Mouse (Mus musculus) mesoderm, embryonic 11.5 days (tissue): ENCODE results near the gene Lag3.

Experiments
- DNase-seq: peaks from one replicate; pipeline ENCODE4 v3.0.0-alpha.2; 2012; ENCODE audit warnings: low read depth, low spot score

Lag3 gene

DNA sequence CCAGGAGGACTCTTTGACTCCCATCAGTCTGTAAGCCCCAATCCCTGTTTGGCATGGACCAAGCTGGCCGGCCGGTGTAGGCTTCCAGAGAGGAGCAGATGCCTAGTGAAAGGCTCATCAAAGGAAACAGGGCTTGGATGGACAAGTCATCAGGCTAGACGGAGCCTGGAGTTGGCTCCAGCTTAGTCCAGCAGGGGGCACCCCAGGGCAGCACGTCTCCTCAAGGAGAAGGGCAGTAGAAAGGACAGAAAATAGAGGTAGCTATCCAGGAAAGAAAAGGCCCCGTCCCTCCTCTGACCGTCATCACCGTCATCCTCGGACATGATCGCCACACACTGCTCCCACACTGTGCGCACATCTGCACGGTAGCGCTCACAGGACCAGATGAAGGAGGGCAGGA, 51.8 kb downstream of the Lag3 start:
- DNase-seq, result peak; percentile 86

DNA sequence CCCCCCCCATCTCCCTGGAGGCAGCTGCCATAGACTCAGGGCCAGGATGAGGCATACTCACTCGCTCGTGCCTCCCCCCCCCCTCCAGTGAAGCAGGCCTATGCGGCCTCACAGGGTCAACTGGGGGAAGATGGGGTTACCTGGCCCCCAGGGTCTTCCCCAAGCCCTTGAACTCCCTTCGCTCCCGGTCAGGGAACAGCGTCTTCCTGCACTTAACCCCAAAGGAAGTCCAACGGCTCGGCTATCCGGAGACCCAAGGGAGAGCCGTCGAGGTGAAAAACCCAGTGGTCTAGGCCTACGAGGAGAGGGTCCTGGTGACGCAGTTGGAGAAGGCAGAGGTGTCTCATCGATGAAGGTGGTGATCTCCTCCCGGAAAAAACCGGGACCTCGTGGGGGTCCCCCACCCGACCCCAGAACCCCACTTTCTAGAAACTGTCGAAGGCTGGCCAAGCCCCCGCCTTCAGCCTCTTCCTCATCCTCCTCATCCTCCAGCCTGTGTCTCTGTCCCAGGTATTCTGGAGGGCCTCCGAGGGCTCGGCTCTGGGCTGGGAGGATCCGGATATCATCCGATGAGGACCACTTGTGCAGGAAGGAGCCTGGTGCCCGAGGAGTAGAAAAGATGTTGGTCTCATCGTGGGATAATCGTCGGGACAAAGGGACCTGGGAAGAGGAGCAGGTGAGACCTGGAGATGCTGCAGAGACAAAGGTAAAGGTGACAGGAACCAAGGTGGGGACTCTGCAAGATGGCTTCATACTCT, 52.8 kb downstream of the Lag3 start:
- no peak for DNase-seq

DNA sequence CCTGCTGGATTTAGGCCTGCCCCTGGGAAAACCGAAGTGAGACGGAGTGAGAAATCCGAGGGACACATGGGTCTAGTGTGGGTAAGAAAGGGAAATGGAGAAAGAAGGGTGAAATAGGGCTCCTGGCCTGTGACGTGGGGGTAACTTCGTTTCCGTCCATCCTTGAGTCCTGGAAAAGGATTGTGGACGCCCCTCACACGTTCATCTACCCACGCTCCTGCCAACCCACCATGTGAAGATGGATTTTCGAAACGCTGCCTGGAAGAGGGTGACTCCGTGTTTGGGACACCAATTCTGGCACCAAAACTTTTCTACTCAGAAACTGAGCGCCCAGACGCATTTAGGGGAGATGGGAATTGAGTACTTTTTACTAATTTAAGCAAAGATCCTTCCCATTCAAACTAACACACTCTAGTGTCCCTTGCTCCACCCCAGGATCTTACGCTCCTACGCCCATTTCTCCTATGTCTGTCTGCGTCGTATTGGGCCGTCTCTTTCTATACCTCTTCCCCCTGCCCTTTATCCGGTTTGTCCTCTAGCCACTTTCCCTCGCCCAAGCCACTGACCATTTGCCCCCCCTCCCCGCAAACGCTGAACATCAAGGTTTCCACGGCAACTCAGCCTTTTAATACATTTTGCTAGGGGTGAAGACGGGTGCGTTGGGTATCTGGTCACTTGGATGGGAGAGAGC, 53.5 kb downstream of the Lag3 start:
- DNase-seq, result no peak

DNA sequence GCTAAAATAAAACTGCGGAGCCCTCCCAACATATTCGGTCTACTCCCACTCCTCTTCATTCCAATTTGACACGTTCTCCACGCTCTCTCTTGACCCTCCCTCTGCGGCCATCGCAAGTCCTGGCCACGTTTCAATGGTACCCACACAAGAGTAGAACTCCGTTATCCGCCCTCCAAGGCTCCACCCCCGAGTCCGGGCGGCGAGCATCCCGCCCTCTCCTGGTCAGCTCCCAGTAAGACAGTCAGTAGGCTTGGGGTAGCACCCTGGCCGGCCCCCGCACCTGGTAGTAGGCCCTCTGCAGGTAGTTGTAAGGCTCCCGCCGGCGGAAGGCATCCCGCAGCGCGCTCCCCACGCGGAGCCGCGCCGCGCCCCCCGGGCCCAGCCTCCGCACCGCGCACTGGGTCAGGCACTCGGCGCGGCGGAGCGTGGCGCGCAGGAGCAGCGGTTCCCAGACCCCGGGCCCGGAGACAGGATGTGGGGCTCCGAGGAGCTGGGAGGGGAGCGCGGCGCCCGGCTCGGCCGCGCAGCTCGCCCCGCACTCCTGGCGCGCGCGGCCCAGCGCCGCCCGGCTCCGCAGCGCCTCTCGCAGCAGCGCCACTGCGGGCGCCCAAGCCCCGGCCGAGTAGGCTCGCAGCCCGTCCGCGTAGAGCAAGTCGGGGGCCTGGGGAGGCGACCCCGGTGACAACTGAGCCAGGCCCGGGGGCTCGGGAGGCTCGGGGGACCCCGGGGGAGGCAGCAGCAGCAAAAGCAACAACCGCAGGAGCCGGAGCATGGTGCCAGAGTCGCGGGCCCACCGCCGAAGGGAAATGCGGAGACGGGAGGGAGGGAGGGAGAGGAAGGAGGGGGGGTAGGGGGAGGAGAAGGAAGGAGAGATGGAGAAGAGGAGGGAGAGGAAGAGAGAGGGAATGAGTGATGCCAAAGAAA, 54.3 kb downstream of the Lag3 start, which contains the start of gene P3h3:
Gene P3h3 (minus strand): TSS at position 837 of the 924 bp plus-strand sequence.
- DNase-seq, result peak; percentile 91

DNA sequence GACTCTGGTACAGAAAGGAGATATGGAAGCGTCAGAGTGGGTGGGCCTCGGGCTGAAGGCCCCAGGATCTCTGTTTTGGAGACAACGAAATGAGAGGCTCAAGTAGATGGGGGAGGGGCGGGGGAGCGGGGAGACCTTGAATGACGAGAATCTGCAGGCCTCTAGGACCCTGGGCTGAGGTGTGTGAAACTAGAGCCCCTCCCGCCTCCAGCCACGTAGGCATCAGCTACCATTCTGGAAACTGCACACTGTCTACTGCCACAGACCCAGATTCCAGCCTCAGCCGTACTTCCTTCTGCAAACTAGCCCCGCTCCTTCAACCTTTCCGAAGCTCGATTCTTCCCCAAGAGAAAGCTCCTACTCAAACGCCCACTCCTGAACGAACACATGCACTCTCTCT, 55.2 kb downstream of the Lag3 start:
- DNase-seq, result peak; percentile 59

DNA sequence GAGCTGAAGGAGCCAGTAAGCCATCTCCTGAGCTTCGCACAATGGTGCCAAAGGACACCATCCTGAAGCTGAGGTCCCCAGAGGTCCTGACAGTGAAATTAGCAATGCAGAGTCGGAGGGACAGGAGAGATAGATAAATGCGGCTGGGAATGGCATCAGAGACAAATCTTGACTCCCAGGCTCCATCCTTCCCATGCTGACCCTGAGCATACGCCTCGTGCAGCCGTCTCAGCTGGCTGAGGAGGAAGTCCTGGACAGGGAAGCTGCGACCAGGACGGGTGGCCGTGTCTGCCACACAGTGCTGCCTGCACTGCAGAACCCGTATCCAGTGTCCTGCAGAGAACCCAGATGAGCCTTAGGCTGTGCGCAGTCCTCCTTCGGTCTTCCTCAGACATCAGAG, 56.9 kb downstream of the Lag3 start:
- DNase-seq, result no peak
